Mouse (Mus musculus) MEL (cell line): ENCODE measurements around the gene Oprm1. TPM values are rescaled to one million over a fixed set of nuclear protein-coding genes. Genes with fewer than 3 reads are reported as not detected.
"Not testable (repeated sequence)": the region's sequence is repeated elsewhere in the genome, so short reads cannot be mapped to it uniquely, and the experiment has no call there.

Experiments used
- DNase-seq: peaks from one replicate; pipeline ENCODE4 v3.0.0; 2011; ENCODE audit warnings: low read depth, low spot score
- H3K27ac ChIP-seq: 2 replicates; pipeline ENCODE4 v1.5.1; 2012; ENCODE audit warnings: low read depth, mild to moderate bottlenecking, control low read depth, low read length, moderate library complexity; ENCODE audit not compliant: control insufficient read depth
- H3K27me3 ChIP-seq, 2 experiments: fragments of 150-350 bp in 1 of 2; sonication (generic) in 1 of 2; 2 replicates each; pipeline ENCODE4 v1.6.1; 2012; ENCODE audit warnings: low read length in 2 of 2, mild to moderate bottlenecking in 2 of 2, improper control_type of control experiment in 1 of 2, moderate library complexity in 1 of 2; ENCODE audit not compliant: insufficient read depth in 2 of 2, control insufficient read depth in 1 of 2
- H3K36me3 ChIP-seq, 2 experiments: 2 replicates each; pipeline ENCODE4 v1.6.1; 2012 to 2014; ENCODE audit warnings: low read length in 2 of 2, improper control_type of control experiment in 1 of 2, inconsistent platforms in 1 of 2, mild to moderate bottlenecking in 1 of 2; ENCODE audit not compliant: insufficient read depth in 2 of 2, control insufficient read depth in 1 of 2
- H3K4me1 ChIP-seq, 2 experiments: fragments of 150-350 bp in 1 of 2; sonication (generic) in 1 of 2; 2 replicates each; pipeline ENCODE4 v1.6.1; 2012; ENCODE audit warnings: low read length in 2 of 2, improper control_type of control experiment in 1 of 2, mild to moderate bottlenecking in 1 of 2; ENCODE audit not compliant: insufficient read depth in 2 of 2, control insufficient read depth in 1 of 2
- H3K4me3 ChIP-seq, 2 experiments: fragments of 150-350 bp in 1 of 2; sonication (generic) in 1 of 2; 2 replicates each; pipeline ENCODE4 v1.5.1; 2012; ENCODE audit warnings: low read depth in 2 of 2, low read length in 2 of 2, mild to moderate bottlenecking in 2 of 2, moderate library complexity in 2 of 2, control low read depth in 1 of 2, improper control_type of control experiment in 1 of 2; ENCODE audit not compliant: control insufficient read depth in 1 of 2, insufficient read depth in 1 of 2
- H3K79me2 ChIP-seq: 2 replicates; pipeline ENCODE4 v1.6.1; 2012; ENCODE audit warnings: mild to moderate bottlenecking, low read length, moderate library complexity; ENCODE audit not compliant: control insufficient read depth, poor library complexity, insufficient read depth
- H3K9ac ChIP-seq: 2 replicates; pipeline ENCODE4 v1.6.1; 2012; ENCODE audit warnings: low read depth, mild to moderate bottlenecking, control low read depth, low read length, moderate library complexity; ENCODE audit not compliant: control insufficient read depth, poor library complexity, severe bottlenecking
- H3K9me3 ChIP-seq: fragments of 150-350 bp; sonication (generic); replicated peaks from 2 replicates; pipeline ENCODE4 v1.6.1; 2012; ENCODE audit warnings: mild to moderate bottlenecking, low read length, improper control_type of control experiment, moderate library complexity; ENCODE audit not compliant: insufficient read depth
- CHD1 ChIP-seq: IDR thresholded peaks from 2 replicates; pipeline ENCODE4 v1.6.1; 2012; ENCODE audit warnings: low read depth, mild to moderate bottlenecking, inconsistent platforms, low read length, improper control_type of control experiment
- CTCF ChIP-seq, 3 experiments: IDR thresholded peaks in 2 of 3; conservative IDR thresholded peaks in 1 of 3; 2 replicates each; pipeline ENCODE4 v1.5.1; 2011 to 2012; ENCODE audit warnings: low read length in 3 of 3, low read depth in 2 of 3, mild to moderate bottlenecking in 2 of 3, improper control_type of control experiment in 1 of 3, inconsistent platforms in 1 of 3, mixed read lengths in 1 of 3, moderate library complexity in 1 of 3; ENCODE audit not compliant: control insufficient read depth in 1 of 3, insufficient read depth in 1 of 3, poor library complexity in 1 of 3, severe bottlenecking in 1 of 3
- E2F4 ChIP-seq: IDR thresholded peaks from 2 replicates; pipeline ENCODE4 v1.6.1; 2011; ENCODE audit warnings: low read depth, low read length, improper control_type of control experiment, borderline replicate concordance
- ELF1 ChIP-seq: IDR thresholded peaks from 2 replicates; pipeline ENCODE4 v1.6.1; 2014; ENCODE audit warnings: low read depth, mild to moderate bottlenecking, inconsistent platforms, low read length, improper control_type of control experiment, moderate library complexity
- EP300 ChIP-seq, 2 experiments: IDR thresholded peaks; 2 replicates each; pipeline ENCODE4 v1.6.1; 2011; ENCODE audit warnings: improper control_type of control experiment in 2 of 2, low read length in 2 of 2, low read depth in 1 of 2, mild to moderate bottlenecking in 1 of 2
- ETS1 ChIP-seq: IDR thresholded peaks from 2 replicates; pipeline ENCODE4 v1.6.1; 2012; ENCODE audit warnings: low read depth, mild to moderate bottlenecking, inconsistent platforms, low read length, improper control_type of control experiment, moderate library complexity
- GATA1 ChIP-seq: IDR thresholded peaks from 2 replicates; pipeline ENCODE4 v1.6.1; 2011; ENCODE audit warnings: low read depth, low read length, improper control_type of control experiment
- MAX ChIP-seq: IDR thresholded peaks from 2 replicates; pipeline ENCODE4 v1.6.1; 2011; ENCODE audit warnings: low read length, improper control_type of control experiment
- MAZ ChIP-seq: IDR thresholded peaks from 2 replicates; pipeline ENCODE4 v1.6.1; 2012; ENCODE audit warnings: low read depth, mild to moderate bottlenecking, inconsistent platforms, low read length, improper control_type of control experiment
- MEF2A ChIP-seq: IDR thresholded peaks from 2 replicates; pipeline ENCODE4 v1.6.1; 2014; ENCODE audit warnings: low read depth, mild to moderate bottlenecking, inconsistent platforms, low read length, improper control_type of control experiment; ENCODE audit not compliant: poor library complexity, insufficient replicate concordance, severe bottlenecking; ENCODE audit errors: extremely low read depth
- MXI1 ChIP-seq: IDR thresholded peaks from 2 replicates; pipeline ENCODE4 v1.6.1; 2011; ENCODE audit warnings: mild to moderate bottlenecking, low read depth, low read length, improper control_type of control experiment
- NELFE ChIP-seq: IDR thresholded peaks from 2 replicates; pipeline ENCODE4 v1.6.1; 2011; ENCODE audit warnings: low read depth, low read length, improper control_type of control experiment
- NRF1 ChIP-seq: IDR thresholded peaks from 2 replicates; pipeline ENCODE4 v1.6.1; 2014; ENCODE audit warnings: low read depth, mild to moderate bottlenecking, inconsistent platforms, low read length, improper control_type of control experiment, moderate library complexity; ENCODE audit not compliant: poor library complexity, insufficient read depth, severe bottlenecking
- POLR2AphosphoS2 ChIP-seq: IDR thresholded peaks from 2 replicates; pipeline ENCODE4 v1.6.1; 2011; ENCODE audit warnings: low read length, improper control_type of control experiment
- RAD21 ChIP-seq: IDR thresholded peaks from 2 replicates; pipeline ENCODE4 v1.6.1; 2011; ENCODE audit warnings: mild to moderate bottlenecking, low read depth, low read length, improper control_type of control experiment
- SIN3A ChIP-seq: IDR thresholded peaks from 2 replicates; pipeline ENCODE4 v1.6.1; 2012; ENCODE audit warnings: low read length, improper control_type of control experiment, inconsistent platforms
- TAL1 ChIP-seq: IDR thresholded peaks from 2 replicates; pipeline ENCODE4 v1.6.1; 2012; ENCODE audit warnings: mild to moderate bottlenecking, inconsistent platforms, low read length, moderate library complexity, mixed read lengths
- UBTF ChIP-seq: IDR thresholded peaks from 2 replicates; pipeline ENCODE4 v1.6.1; 2012; ENCODE audit warnings: low read depth, mild to moderate bottlenecking, inconsistent platforms, low read length, improper control_type of control experiment, moderate library complexity, borderline replicate concordance; ENCODE audit not compliant: insufficient read depth
- ZC3H11A ChIP-seq: IDR thresholded peaks from 2 replicates; pipeline ENCODE4 v1.6.1; 2012; ENCODE audit warnings: low read depth, mild to moderate bottlenecking, inconsistent platforms, low read length, improper control_type of control experiment
- ZNF384 ChIP-seq: IDR thresholded peaks from 2 replicates; pipeline ENCODE4 v1.6.1; 2012; ENCODE audit warnings: low read depth, mild to moderate bottlenecking, inconsistent platforms, low read length, improper control_type of control experiment
- polyA plus RNA-seq, 2 experiments: library from polyadenylated mRNA; stranded (reverse) in 1 of 2; unstranded in 1 of 2; fragments of >175 nt in 1 of 2; fragments of >200 nt in 1 of 2; gene quantifications; 2 replicates each; pipeline versions ENCODE4 v1.2.1 to v1.2.4; 2012; ENCODE audit warnings: low replicate concordance in 2 of 2, low read depth in 1 of 2; ENCODE audit not compliant: insufficient read length in 2 of 2, insufficient read depth in 1 of 2, missing spikeins in 1 of 2
- total RNA-seq: library from RNA; depleted of rRNA; stranded (reverse); fragments of 300-350 nt; gene quantifications from 2 replicates; pipeline ENCODE4 v1.2.3, GENCODE M21; 2012

Gene Oprm1
- total and polyA plus RNA-seq, 3 experiments: not detected

GRCm38 (mm10) chr10:6999355-6999754 lies 241.0 kb downstream of the Oprm1 start:
- Histone ChIP-seq H3K79me2 (no peaks in the 10 kb centered on the region), H3K36me3 (no peaks in the 10 kb centered on the region)
- TF ChIP-seq ETS1: no peak
- no peak for TF ChIP-seq POLR2AphosphoS2
- TF ChIP-seq CTCF (IDR thresholded peaks at IDR 0.05 in 2 of 3, conservative IDR thresholded peaks at IDR 0.05 in 1 of 3; ENCODE audit: control insufficient read depth in 1 of 3, insufficient read depth in 1 of 3, low read depth in 2 of 3, low read length in 3 of 3, poor library complexity in 1 of 3, severe bottlenecking in 1 of 3): no peak
- no peak for TF ChIP-seq NELFE
- no peak for TF ChIP-seq RAD21
- TF ChIP-seq MEF2A: no peak
- TF ChIP-seq E2F4: no peak
- TF ChIP-seq MAX: no peak
- TF ChIP-seq TAL1: no peak
- no peak for TF ChIP-seq MXI1
- no peak for TF ChIP-seq CHD1
- no peak for TF ChIP-seq NRF1
- TF ChIP-seq ZC3H11A: no peak
- TF ChIP-seq EP300 (IDR thresholded peaks at IDR 0.05; ENCODE audit: low read depth in 1 of 2, low read length in 2 of 2): no peak
- no peak for TF ChIP-seq SIN3A
- no peak for TF ChIP-seq MAZ
- TF ChIP-seq UBTF: no peak
- TF ChIP-seq ZNF384: no peak
- no peak for TF ChIP-seq ELF1
- TF ChIP-seq GATA1: no peak

DNA sequence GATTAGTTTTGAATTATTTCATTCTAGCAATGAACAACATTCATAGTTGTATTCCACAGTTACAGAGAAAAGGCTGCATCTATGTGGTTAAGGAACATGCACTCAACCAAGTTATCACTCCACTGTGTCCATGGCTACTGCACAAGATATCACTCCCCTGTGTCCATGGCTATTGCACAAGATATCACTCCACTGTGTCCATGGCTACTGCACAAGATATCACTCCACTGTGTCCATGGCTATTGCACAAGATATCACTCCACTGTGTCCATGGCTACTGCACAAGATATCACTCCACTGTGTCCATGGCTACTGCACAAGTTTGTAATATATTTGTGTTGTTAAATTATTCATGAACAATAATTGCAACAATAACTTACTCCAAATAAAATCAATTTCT lies 245.6 kb downstream of the Oprm1 start:
- H3K27me3 ChIP-seq, H3K27ac ChIP-seq, DNase-seq, H3K36me3 ChIP-seq, H3K79me2 ChIP-seq, H3K9ac ChIP-seq, H3K4me1 ChIP-seq, H3K9me3 ChIP-seq, H3K4me3 ChIP-seq: not testable (repeated sequence)

More at GRCm38 (mm10) chr10:6999355-6999754, 241.0 kb downstream of the Oprm1 start:
- H3K27me3 ChIP-seq: no peaks in the 10 kb centered on the region
- H3K9ac ChIP-seq: no peak overlapping the region
- H3K9me3 ChIP-seq: no peaks in the 10 kb centered on the region
- DNase-seq: no peak
- no peak overlapping the region for H3K4me3 ChIP-seq
- H3K27ac ChIP-seq: no peak overlapping the region
- no peaks in the 10 kb centered on the region for H3K4me1 ChIP-seq
